Mouse (Mus musculus): Measurements from ENCODE around the gene Terf2. TPM values are rescaled to one million over a fixed set of nuclear protein-coding genes. Genes with fewer than 3 reads are reported as not detected.
A peak's percentile ranks its signal among the peaks of the same experiment; 100 is the strongest.
"Not testable (repeated sequence)": the region's sequence is repeated elsewhere in the genome, so short reads cannot be mapped to it uniquely, and the experiment has no call there.

The Terf2 gene
- polyA plus RNA-seq, 1 experiment from 2014 or later: 25.5 TPM

DNA sequence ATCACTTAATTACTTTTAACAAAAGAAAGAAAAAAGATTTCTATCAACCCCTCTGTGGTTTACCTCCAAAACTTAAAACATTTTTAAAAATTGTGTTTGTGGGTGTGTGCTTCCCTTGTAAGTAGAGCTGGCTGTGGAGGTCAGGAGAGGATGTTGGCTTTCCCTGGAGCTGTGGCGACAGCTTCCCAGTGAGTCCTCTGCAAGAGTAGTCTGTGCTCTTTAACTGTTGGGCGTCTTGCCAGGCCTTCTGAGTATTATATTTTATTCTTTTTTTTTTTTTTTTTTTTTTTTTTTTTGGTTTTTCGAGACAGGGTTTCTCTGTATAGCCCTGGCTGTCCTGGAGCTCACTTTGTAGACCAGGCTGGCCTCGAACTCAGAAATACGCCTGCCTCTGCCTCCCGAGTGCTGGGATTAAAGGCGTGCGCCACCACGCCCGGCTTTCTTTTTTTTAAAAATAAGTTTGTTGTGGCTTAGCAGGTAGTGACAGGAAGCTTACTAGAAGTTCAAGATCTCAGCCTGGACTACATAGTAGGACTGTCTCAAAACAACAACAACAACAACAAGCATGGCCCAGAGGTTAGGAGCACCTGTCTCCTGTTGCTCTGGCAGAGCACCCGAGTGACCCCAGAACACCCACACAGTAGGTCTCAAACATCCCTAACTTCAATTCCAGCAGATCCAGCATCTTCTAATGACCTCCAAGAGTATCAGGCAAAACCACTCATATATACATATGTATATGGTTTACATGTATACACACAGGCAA lies 15.2 kb upstream of the Terf2 start:
- no peak for ATAC-seq (ENCODE audit: low read depth)
- H3K9ac ChIP-seq: no peak overlapping the region
- no peaks in the 10 kb centered on the region for H3K27me3 ChIP-seq
- no peaks in the 10 kb centered on the region for H3K9me3 ChIP-seq
- no peaks in the 10 kb centered on the region for H3K36me3 ChIP-seq
- H3K4me2 ChIP-seq: no peak overlapping the region
- peaks cover 9% of the 10 kb centered on the region for H3K4me1 ChIP-seq (replicated peaks)
- no peak overlapping the region for H3K4me3 ChIP-seq
- WGBS: 88% methylated on average over 10 of the region's 11 CpGs
- no peak overlapping the region for H3K27ac ChIP-seq (replicated peaks)

- ATAC-seq (ENCODE audit: low read depth): no peak
- Histone ChIP-seq H3K36me3 (no peaks in the 10 kb centered on the region), H3K27me3 (no peaks in the 10 kb centered on the region), H3K9ac (no peak overlapping the region), H3K4me2 (no peak overlapping the region), H3K27ac (replicated peaks) (no peak overlapping the region), H3K9me3 (no peaks in the 10 kb centered on the region), H3K4me3 (no peak overlapping the region), H3K4me1 (replicated peaks) (peaks cover 9% of the 10 kb centered on the region)
- 54% methylated on average over 9 of the region's 9 CpGs for WGBS
These were observed 14.4 kb upstream of the Terf2 start for GRCm38 (mm10) chr8:107110629-107111330.

GRCm38 (mm10) chr8:107109816-107110435 lies 13.6 kb upstream of the Terf2 start:
- Histone ChIP-seq H3K9ac (no peak overlapping the region), H3K4me1 (replicated peaks) (peaks cover 9% of the 10 kb centered on the region), H3K27ac (replicated peaks) (no peak overlapping the region), H3K36me3 (no peaks in the 10 kb centered on the region), H3K4me2 (no peak overlapping the region), H3K9me3 (no peaks in the 10 kb centered on the region), H3K27me3 (no peaks in the 10 kb centered on the region), H3K4me3 (no peak overlapping the region)
- ATAC-seq (ENCODE audit: low read depth): no peak
- 86% methylated on average over 5 of the region's 5 CpGs for WGBS

GRCm38 (mm10) chr8:107108978-107109720 lies 12.8 kb upstream of the Terf2 start:
- H3K27me3 ChIP-seq: no peaks in the 10 kb centered on the region
- ATAC-seq (ENCODE audit: low read depth): no peak
- no peak overlapping the region for H3K4me3 ChIP-seq
- 0 out of 2 replicates have a peak overlapping the region, but pooled peaks have one; percentile 7 for H3K4me2 ChIP-seq
- H3K9me3 ChIP-seq: no peaks in the 10 kb centered on the region
- no peak overlapping the region for H3K27ac ChIP-seq (replicated peaks)
- WGBS: 72% methylated on average over 23 of the region's 23 CpGs
- H3K36me3 ChIP-seq: no peaks in the 10 kb centered on the region
- no peak overlapping the region for H3K9ac ChIP-seq
- peaks cover 1% of the 10 kb centered on the region for H3K4me1 ChIP-seq (replicated peaks)

GRCm38 (mm10) chr8:107108089-107108488 lies 11.7 kb upstream of the Terf2 start:
- H3K36me3 ChIP-seq; H3K4me1 ChIP-seq (replicated peaks); H3K9me3 ChIP-seq; H3K27ac ChIP-seq (replicated peaks); H3K9ac ChIP-seq; H3K27me3 ChIP-seq; ATAC-seq (ENCODE audit: low read depth); H3K4me2 ChIP-seq; H3K4me3 ChIP-seq: not testable (repeated sequence)
- 93% methylated on average over 5 of the region's 5 CpGs for WGBS

- H3K36me3 ChIP-seq: no peaks in the 10 kb centered on the region
- 8% methylated on average over 4 of the region's 4 CpGs for WGBS
- no peak overlapping the region for H3K4me3 ChIP-seq
- no peaks in the 10 kb centered on the region for H3K27me3 ChIP-seq
- H3K9me3 ChIP-seq: no peaks in the 10 kb centered on the region
- no peak overlapping the region for H3K27ac ChIP-seq (replicated peaks)
- ATAC-seq (ENCODE audit: low read depth): no peak
- no peak overlapping the region for H3K9ac ChIP-seq
- no peak overlapping the region for H3K4me2 ChIP-seq
- no peaks in the 10 kb centered on the region for H3K4me1 ChIP-seq (replicated peaks)
These were observed 8.2 kb upstream of the Terf2 start for GRCm38 (mm10) chr8:107104547-107104946.

GRCm38 (mm10) chr8:107100635-107101034 lies 4.3 kb upstream of the Terf2 start:
- H3K4me1 ChIP-seq (replicated peaks): peaks cover 1% of the 10 kb centered on the region
- ATAC-seq (ENCODE audit: low read depth): no peak
- no peaks in the 10 kb centered on the region for H3K36me3 ChIP-seq
- WGBS: 82% methylated on average over 2 of the region's 2 CpGs
- no peaks in the 10 kb centered on the region for H3K9me3 ChIP-seq
- no peak overlapping the region for H3K4me2 ChIP-seq
- no peak overlapping the region for H3K4me3 ChIP-seq
- H3K27me3 ChIP-seq: no peaks in the 10 kb centered on the region
- no peak overlapping the region for H3K27ac ChIP-seq (replicated peaks)
- no peak overlapping the region for H3K9ac ChIP-seq

DNA sequence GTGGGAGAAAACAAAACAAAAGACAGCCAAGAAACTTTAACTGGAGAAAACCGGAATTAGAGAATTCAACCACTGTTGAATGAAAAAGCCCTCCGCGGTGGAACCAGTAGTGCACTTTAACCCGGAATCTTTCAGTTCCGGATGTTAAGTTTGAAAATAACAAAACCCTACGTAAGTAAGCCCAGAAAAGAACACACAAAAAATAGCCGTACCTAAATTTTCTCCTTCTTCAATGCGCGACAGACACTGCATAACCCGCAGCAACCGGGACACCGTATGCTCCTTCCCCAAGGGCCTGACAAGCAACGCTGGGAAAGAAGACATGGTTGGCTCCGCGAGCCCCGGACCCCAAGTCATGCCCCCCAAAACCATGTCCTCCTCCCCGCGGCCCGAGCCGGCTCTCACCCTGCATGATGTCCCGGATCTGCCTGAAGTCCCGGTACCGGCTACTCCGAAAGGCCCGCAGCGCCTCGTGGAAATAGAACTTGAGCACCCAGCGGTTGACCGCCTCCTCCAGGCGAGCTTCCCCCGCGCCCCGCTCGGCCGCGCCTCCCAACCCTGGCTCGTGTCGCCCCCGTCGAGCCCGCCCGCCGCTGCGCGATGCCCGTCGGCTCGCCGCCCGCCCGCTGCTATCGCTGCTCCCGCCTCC lies 506 bp downstream of the Terf2 start:
- no peaks in the 10 kb centered on the region for H3K9me3 ChIP-seq
- peak overlapping the region; percentile 90 for H3K27ac ChIP-seq (replicated peaks)
- H3K4me2 ChIP-seq: peak overlapping the region; percentile 61
- H3K36me3 ChIP-seq: peaks cover 21% of the 10 kb centered on the region; the same call in 1 of the 2 replicates
- peak; percentile 77 for ATAC-seq (ENCODE audit: low read depth)
- peaks cover 29% of the 10 kb centered on the region for H3K4me1 ChIP-seq (replicated peaks)
- H3K9ac ChIP-seq: peak overlapping the region; percentile 91
- H3K27me3 ChIP-seq: no peaks in the 10 kb centered on the region
- WGBS: under 1% methylated on average over 42 of the region's 53 CpGs
- peak overlapping the region; percentile 91 for H3K4me3 ChIP-seq

- Histone ChIP-seq H3K27me3 (no peaks in the 10 kb centered on the region), H3K4me2 (no peak overlapping the region), H3K9me3 (no peaks in the 10 kb centered on the region), H3K4me3 (no peak overlapping the region), H3K9ac (no peak overlapping the region), H3K27ac (replicated peaks) (no peak overlapping the region), H3K4me1 (replicated peaks) (peaks cover 26% of the 10 kb centered on the region), H3K36me3 (peaks cover 61% of the 10 kb centered on the region)
- 97% methylated on average over 7 of the region's 7 CpGs for WGBS
- ATAC-seq (ENCODE audit: low read depth): no peak
These were observed 5.8 kb downstream of the Terf2 start for GRCm38 (mm10) chr8:107090531-107090930.

GRCm38 (mm10) chr8:107088526-107089063 lies 7.8 kb downstream of the Terf2 start:
- Histone ChIP-seq H3K4me3 (no peak overlapping the region), H3K4me1 (replicated peaks) (peaks cover 8% of the 10 kb centered on the region; the same call in 1 of the 2 replicates), H3K27ac (replicated peaks) (no peak overlapping the region), H3K9ac (no peak overlapping the region), H3K9me3 (no peaks in the 10 kb centered on the region), H3K27me3 (no peaks in the 10 kb centered on the region), H3K36me3 (peaks cover 73% of the 10 kb centered on the region), H3K4me2 (no peak overlapping the region)
- WGBS: 98% methylated on average over 5 of the region's 5 CpGs
- ATAC-seq (ENCODE audit: low read depth): no peak

GRCm38 (mm10) chr8:107086018-107086417 lies 10.3 kb downstream of the Terf2 start:
- ATAC-seq (ENCODE audit: low read depth): no peak
- Histone ChIP-seq H3K27ac (replicated peaks) (no peak overlapping the region), H3K9ac (no peak overlapping the region), H3K4me3 (no peak overlapping the region), H3K36me3 (peaks cover 77% of the 10 kb centered on the region), H3K9me3 (no peaks in the 10 kb centered on the region), H3K4me1 (replicated peaks) (no peaks in the 10 kb centered on the region), H3K27me3 (no peaks in the 10 kb centered on the region), H3K4me2 (no peak overlapping the region)
- WGBS: 95% methylated on average over 5 of the region's 5 CpGs

Data from neural tube, embryonic 13.5 days (tissue).